Mouse (Mus musculus) liver, embryonic 13.5 days (tissue): ENCODE measurements at regions not wholly inside any gene's neighbourhood (a gene's known extent, or its start where the extent isn't known, plus 50 kb on each side); places are given as distances from the start of the nearest gene placed in this dataset.

Experiments
- ATAC-seq: fragments of 200-750 bp; cut with Nextera tagmentation; 2 replicates; pipeline ENCODE4 v1.8.0; 2017; ENCODE audit warnings: low read depth, mild to moderate bottlenecking, moderate number of reproducible peaks, moderate library complexity
- DNase-seq: peaks from one replicate; pipeline ENCODE4 v3.0.0; 2022
- H3K27ac ChIP-seq: fragments of 300-500 bp; sonication (generic); 2 replicates; pipeline ENCODE4 v1.5.1; 2015; ENCODE audit warnings: moderate library complexity, mild to moderate bottlenecking, inconsistent platforms
- H3K27me3 ChIP-seq: fragments of 300-500 bp; sonication (generic); 2 replicates; pipeline ENCODE4 v1.6.1; 2015; ENCODE audit warnings: mild to moderate bottlenecking, inconsistent platforms
- H3K36me3 ChIP-seq: fragments of 300-500 bp; sonication (generic); 2 replicates; pipeline ENCODE4 v1.6.1; 2015; ENCODE audit warnings: mild to moderate bottlenecking, inconsistent platforms
- H3K4me1 ChIP-seq: fragments of 300-500 bp; sonication (generic); replicated peaks from 2 replicates; pipeline ENCODE4 v1.6.1; 2015; ENCODE audit warnings: inconsistent platforms
- H3K4me2 ChIP-seq: fragments of 300-500 bp; sonication (generic); 2 replicates; pipeline ENCODE4 v1.6.1; 2015; ENCODE audit warnings: inconsistent platforms, mild to moderate bottlenecking, moderate library complexity
- H3K4me3 ChIP-seq: fragments of 300-500 bp; sonication (generic); replicated peaks from 2 replicates; pipeline ENCODE4 v1.5.1; 2015; ENCODE audit warnings: mild to moderate bottlenecking, inconsistent platforms
- H3K9ac ChIP-seq: fragments of 300-500 bp; sonication (generic); 2 replicates; pipeline ENCODE4 v1.6.1; 2015; ENCODE audit warnings: mild to moderate bottlenecking, inconsistent platforms
- H3K9me3 ChIP-seq: fragments of 300-500 bp; sonication (generic); replicated peaks from 2 replicates; pipeline ENCODE4 v1.6.1; 2016; ENCODE audit warnings: inconsistent platforms
- WGBS: fragments of 180-500 bp; shearing (Covaris S2); methylation state at CpG from one replicate; pipeline ENCODE4 v1.1.7; 2015; ENCODE audit not compliant: insufficient replicate concordance; 5-methylcytosine and 5-hydroxymethylcytosine counted together

DNA sequence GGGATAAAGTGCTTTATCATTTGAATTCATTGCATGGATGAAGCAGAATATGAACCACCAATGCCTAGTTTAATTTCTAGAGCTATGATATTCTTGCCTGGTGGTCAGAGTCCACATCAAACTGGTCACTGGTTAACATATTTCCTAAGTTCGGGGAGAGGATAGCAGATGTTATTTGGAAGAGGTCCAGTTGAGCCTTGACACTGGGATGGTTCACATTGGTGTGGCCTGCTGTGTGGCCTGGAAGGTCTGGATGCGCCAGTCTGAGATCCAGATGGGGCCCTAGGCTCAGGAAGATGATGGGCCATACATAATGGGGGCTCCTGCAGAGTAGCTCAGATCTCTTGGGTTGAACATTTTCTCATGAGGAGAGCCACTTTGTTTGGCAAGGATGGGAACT, 127.3 kb upstream of the Id2 start:
- no peak overlapping the region for H3K4me2 ChIP-seq
- ATAC-seq (no peak), DNase-seq (no peak)
- no peaks in the 10 kb centered on the region for H3K27me3 ChIP-seq
- H3K4me1 ChIP-seq = peaks cover 10% of the 10 kb centered on the region
- no peaks in the 10 kb centered on the region for H3K36me3 ChIP-seq
- no peak overlapping the region for H3K9ac ChIP-seq
- no peak overlapping the region for H3K4me3 ChIP-seq
- H3K27ac ChIP-seq = no peak overlapping the region
- no peaks in the 10 kb centered on the region for H3K9me3 ChIP-seq
- 61% methylated on average over 2 of the region's 2 CpGs for WGBS

DNA sequence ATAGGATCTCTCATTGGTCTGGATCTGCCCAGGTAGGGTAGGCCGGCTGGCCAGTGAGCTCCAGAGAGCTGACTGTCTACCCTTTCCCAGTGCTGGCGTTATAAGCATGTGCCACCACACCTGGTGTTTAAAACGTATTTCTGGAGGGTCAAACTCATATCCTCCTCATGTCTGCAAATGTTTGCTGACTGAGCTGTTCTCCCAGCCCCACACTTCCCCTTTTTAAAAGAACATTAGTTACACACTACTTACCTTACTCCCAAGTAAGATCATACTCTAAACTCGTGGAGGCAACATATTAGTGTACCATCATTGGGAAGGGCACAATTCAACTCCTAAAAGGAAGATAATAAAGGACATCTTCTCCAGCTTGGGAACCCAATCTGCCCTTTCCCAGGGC, 126.6 kb upstream of the Id2 start:
- peaks cover 10% of the 10 kb centered on the region for H3K4me1 ChIP-seq
- no peak overlapping the region for H3K27ac ChIP-seq
- H3K9ac ChIP-seq = no peak overlapping the region
- no peak overlapping the region for H3K4me3 ChIP-seq
- no peaks in the 10 kb centered on the region for H3K27me3 ChIP-seq
- WGBS = 37% methylated on average over 4 of the region's 4 CpGs
- H3K4me2 ChIP-seq = no peak overlapping the region
- H3K36me3 ChIP-seq = no peaks in the 10 kb centered on the region
- no peak for DNase-seq
- no peak for ATAC-seq
- H3K9me3 ChIP-seq = no peaks in the 10 kb centered on the region

DNA sequence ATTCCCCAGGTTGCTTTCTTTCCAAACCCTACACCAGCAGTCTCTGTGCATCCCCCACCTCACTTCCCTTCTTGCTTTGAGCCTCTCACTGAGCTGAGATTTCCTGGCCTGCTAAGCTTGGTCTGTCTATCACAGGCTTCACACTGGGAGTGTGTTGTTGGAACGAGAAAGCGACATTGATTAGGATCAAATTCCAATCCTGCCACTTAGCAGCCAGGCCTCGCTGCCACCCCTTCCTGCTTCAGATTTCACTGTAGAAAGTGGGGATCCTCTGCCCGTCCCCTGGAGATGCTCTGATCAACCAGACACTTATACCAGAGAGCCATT, 123.8 kb upstream of the Id2 start:
- no peaks in the 10 kb centered on the region for H3K36me3 ChIP-seq
- H3K27ac ChIP-seq = no peak overlapping the region
- peaks cover 25% of the 10 kb centered on the region for H3K4me1 ChIP-seq
- DNase-seq (no peak), ATAC-seq (no peak)
- no peak overlapping the region for H3K4me3 ChIP-seq
- H3K9ac ChIP-seq = no peak overlapping the region; the same call in 1 of the 2 replicates
- no peaks in the 10 kb centered on the region for H3K9me3 ChIP-seq
- H3K4me2 ChIP-seq = no peak overlapping the region
- 48% methylated on average over 4 of the region's 4 CpGs for WGBS
- H3K27me3 ChIP-seq = no peaks in the 10 kb centered on the region

DNA sequence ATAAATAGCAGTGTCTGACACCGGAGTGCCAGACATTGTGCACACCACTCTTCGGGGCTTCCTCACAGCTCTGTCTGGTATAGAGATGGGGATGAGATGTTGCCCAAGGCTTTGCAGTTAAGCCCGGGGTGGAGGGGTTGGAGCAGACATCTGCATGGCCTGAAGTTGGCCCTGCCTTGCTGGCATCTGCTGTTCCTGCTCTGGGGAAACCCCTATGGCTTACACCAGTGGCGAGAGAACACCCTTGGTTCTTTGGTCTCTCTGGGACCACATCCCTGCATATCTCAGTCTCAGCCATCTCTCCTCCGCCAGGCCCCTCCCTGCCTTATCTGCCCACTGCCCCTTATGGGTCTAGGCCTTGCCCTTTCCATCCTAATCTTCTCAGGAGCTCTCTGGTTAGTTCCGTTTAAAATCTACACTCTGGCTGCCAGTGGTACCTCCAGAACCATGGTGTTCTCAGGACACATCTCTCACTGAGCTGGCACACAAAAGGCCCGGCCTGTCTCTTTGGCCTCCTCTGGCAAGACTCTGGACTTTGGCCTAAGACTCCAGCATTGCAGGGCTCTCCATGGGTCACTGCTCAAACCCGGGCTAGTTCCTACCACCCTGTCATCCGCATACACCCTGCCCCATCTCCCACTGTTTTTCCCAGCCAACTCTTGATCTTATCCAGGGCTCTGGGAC, 123.3 kb upstream of the Id2 start:
- ATAC-seq (no peak), DNase-seq (no peak)
- Histone ChIP-seq H3K4me2 (no peak overlapping the region), H3K4me3 (no peak overlapping the region), H3K4me1 (peaks cover 25% of the 10 kb centered on the region), H3K36me3 (no peaks in the 10 kb centered on the region), H3K27ac (no peak overlapping the region), H3K9ac (no peak overlapping the region; the same call in 1 of the 2 replicates), H3K9me3 (no peaks in the 10 kb centered on the region), H3K27me3 (no peaks in the 10 kb centered on the region)
- 49% methylated on average over 9 of the region's 9 CpGs for WGBS

DNA sequence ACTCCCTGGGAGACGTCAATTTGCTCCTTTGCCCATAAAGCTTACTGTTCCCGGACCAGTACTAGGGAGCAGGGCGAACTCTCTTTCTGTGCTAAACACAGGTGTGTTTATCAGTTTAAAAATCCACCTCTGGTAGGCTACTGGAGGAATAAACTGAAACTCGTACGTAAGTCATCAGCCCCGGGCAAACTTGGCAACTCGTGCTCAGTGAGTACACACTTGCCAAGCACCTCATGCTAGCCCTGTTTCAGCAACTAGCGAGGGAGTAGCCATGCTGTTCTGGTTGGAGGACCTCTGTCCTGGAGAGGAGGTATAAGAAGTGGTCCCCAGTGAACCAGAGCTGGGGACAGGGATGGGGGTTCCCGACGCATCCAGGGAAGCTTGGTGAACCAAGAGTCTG, 122.6 kb upstream of the Id2 start:
- Histone ChIP-seq H3K9me3 (no peaks in the 10 kb centered on the region), H3K4me2 (no peak overlapping the region), H3K27me3 (no peaks in the 10 kb centered on the region), H3K9ac (no peak overlapping the region), H3K36me3 (no peaks in the 10 kb centered on the region), H3K4me3 (no peak overlapping the region), H3K27ac (no peak overlapping the region), H3K4me1 (peaks cover 25% of the 10 kb centered on the region)
- DNase-seq = no peak
- no peak for ATAC-seq
- 72% methylated on average over 10 of the region's 10 CpGs for WGBS

DNA sequence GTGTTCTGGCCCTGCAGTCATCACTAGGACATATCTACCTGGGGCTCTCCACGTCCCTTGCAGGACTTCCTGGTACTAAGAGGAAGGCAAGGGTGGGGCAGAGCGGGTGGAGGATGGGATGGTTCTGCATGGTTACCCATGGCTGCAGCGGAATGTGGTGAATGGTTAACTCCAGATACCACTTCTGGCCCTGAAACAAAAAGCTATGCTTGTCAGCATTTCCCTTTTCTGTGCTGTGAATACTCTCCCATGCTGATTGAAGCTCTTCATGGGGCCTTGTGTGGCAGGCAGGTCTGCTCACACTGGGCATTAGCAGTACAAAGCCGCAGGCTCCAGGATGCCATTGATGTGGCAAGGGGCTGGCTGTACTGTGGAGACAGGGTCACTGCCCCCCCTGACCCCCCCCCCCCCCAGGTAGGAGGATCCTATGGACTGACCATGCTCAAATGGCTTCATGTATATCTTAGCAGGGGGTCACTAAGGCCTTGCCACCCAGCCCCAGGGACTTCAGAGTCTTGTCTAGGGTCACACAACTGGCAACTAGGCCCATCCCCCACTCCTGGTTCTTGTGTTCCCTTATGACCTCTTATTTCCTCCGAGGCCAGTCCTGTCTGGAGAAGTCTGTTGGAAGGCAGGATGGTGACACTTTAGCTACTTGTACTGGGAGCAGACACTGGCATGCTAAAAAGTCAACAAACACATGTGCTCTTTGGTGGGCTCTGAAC, 120.0 kb upstream of the Id2 start:
- DNase-seq (no peak), ATAC-seq (peak; percentile 46; the same call in 1 of the 2 replicates)
- Histone ChIP-seq H3K9ac (no peak overlapping the region), H3K4me1 (peaks cover 25% of the 10 kb centered on the region), H3K9me3 (no peaks in the 10 kb centered on the region), H3K27me3 (no peaks in the 10 kb centered on the region), H3K4me3 (no peak overlapping the region), H3K27ac (no peak overlapping the region), H3K4me2 (no peak overlapping the region), H3K36me3 (no peaks in the 10 kb centered on the region)
- WGBS = 37% methylated on average over 5 of the region's 5 CpGs

DNA sequence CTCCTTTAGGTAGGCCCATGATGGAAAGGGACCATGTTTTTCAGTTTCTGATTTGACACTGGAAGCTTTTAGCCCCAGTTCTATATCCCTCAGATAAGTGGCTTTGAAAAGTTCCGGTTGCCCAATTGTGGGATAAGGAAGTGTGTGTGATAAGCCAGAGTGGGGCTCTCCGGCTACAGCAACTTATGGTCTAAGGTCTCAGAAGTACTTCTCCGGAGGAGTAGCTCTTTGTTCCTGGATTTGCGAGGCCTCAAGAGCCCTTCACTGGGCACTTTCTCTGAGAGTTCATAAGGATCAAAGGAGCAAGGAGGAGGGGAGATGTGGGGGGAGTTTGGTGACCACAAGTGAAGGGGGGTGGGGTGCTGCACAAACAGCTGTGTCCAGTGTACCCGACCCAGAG, 118.3 kb upstream of the Id2 start:
- no peaks in the 10 kb centered on the region for H3K9me3 ChIP-seq
- H3K27ac ChIP-seq = no peak overlapping the region
- 24% methylated on average over 5 of the region's 5 CpGs for WGBS
- DNase-seq (no peak), ATAC-seq (no peak)
- H3K36me3 ChIP-seq = no peaks in the 10 kb centered on the region
- H3K4me1 ChIP-seq = peaks cover 17% of the 10 kb centered on the region
- no peak overlapping the region for H3K4me2 ChIP-seq
- H3K4me3 ChIP-seq = no peak overlapping the region
- no peak overlapping the region for H3K9ac ChIP-seq
- H3K27me3 ChIP-seq = no peaks in the 10 kb centered on the region

DNA sequence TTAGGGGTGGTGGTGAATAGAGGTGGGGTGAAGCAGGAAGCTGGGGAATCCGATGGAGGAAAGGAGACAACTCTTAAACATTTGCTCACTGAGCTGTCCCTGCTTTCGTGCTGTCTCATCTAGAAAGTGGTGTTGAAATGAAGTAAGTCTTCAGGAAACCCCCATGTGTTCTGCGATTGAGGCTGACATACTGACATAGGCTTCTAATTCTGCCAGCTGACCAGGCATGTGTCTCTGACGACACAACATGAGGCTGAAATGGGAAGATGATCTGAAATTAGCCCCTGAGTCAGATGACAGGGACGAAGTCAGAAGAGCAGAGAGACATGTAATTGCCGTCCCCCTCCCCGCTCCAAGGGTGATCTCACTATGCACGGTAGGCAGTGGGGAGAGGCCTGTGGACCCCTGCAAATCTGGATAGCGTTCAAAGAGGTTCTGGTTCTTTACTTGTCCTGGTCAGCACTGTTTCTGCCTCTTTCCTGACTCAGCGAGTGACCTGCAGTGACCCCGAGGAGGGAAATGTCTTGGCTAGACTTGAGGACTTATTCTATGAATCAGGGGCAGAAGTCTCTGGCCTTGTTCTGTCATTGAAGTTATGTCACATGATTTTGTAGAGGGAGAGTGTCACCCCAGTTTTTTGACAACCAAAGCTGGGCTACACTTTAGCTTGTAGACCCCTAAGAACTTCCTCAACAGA, 117.0 kb upstream of the Id2 start:
- ATAC-seq = no peak
- 68% methylated on average over 11 of the region's 11 CpGs for WGBS
- Histone ChIP-seq H3K9me3 (no peaks in the 10 kb centered on the region), H3K9ac (no peak overlapping the region), H3K27me3 (no peaks in the 10 kb centered on the region), H3K27ac (no peak overlapping the region), H3K4me2 (no peak overlapping the region), H3K4me1 (peaks cover 23% of the 10 kb centered on the region), H3K36me3 (no peaks in the 10 kb centered on the region), H3K4me3 (no peak overlapping the region)
- DNase-seq = no peak

DNA sequence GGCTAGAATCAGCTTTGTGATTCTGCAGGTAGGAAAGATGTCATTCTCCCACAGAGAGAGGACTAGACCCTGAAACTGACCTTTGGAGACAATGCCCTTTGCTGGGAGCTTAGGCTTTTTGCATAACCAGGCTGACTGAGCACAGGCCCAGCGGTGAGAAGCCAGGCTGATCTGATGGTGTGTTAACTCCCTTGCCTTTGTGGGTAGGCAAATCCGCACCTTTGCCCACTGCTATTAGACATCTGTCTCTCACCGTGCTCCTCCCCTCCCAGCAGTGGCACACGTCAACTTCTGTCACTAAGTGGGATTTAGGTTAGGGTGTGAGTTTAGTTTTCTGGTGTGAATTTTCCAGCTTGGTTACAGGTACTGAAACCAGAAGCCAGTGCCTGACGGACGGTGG, 114.4 kb upstream of the Id2 start:
- H3K4me2 ChIP-seq = no peak overlapping the region
- H3K4me3 ChIP-seq = no peak overlapping the region
- no peaks in the 10 kb centered on the region for H3K27me3 ChIP-seq
- DNase-seq = no peak
- no peak overlapping the region for H3K27ac ChIP-seq
- no peaks in the 10 kb centered on the region for H3K9me3 ChIP-seq
- WGBS = 71% methylated on average over 6 of the region's 6 CpGs
- no peak overlapping the region for H3K9ac ChIP-seq
- no peaks in the 10 kb centered on the region for H3K36me3 ChIP-seq
- H3K4me1 ChIP-seq = peaks cover 12% of the 10 kb centered on the region
- ATAC-seq = no peak

DNA sequence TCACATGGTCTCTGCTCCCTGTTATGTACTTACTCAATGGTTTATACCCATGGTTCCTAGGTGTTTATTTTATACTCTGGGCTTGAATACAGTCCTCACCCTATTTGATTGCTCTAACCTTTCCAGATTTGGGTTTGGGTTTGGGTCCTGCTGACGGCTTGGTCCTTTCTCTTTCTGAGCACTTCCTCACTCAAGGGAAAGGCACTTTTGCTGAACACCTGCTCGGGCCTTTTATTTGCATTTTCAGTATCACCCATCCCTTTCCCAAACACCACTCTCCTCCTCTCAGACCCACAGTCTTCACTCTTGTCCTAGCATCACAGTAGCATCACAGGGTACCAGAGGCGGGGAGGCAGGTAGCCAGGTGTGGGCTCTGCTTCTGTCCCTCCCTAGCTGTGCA, 113.7 kb upstream of the Id2 start:
- ATAC-seq = no peak
- Histone ChIP-seq H3K4me2 (no peak overlapping the region), H3K27ac (no peak overlapping the region), H3K27me3 (no peaks in the 10 kb centered on the region), H3K9ac (no peak overlapping the region), H3K4me1 (peaks cover 11% of the 10 kb centered on the region), H3K36me3 (no peaks in the 10 kb centered on the region), H3K9me3 (no peaks in the 10 kb centered on the region), H3K4me3 (no peak overlapping the region)
- no peak for DNase-seq
- WGBS = 60% methylated on average over 3 of the region's 3 CpGs

DNA sequence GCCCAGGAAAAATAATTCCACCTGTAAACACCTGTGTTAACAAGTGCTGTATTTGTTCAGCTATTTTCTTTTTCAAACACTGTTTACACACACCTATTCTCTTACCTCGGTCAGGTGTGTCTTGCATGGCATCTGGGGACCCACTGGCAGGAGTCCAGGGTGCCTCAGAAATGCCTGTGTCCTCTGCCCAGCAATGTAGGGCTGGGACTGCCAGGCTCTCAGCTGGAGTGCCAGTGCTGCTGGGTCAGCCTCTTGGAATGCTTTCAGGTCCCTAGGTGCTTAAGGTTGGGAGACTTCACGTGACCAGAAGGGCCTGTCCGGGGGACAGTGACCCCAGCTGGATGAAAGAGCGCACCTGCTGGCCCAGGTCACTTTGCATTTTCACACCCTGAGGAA, 112.4 kb upstream of the Id2 start:
- ATAC-seq = no peak
- H3K36me3 ChIP-seq = no peaks in the 10 kb centered on the region
- no peaks in the 10 kb centered on the region for H3K9me3 ChIP-seq
- H3K9ac ChIP-seq = no peak overlapping the region
- H3K27me3 ChIP-seq = no peaks in the 10 kb centered on the region
- peaks cover 11% of the 10 kb centered on the region for H3K4me1 ChIP-seq
- no peak for DNase-seq
- H3K27ac ChIP-seq = no peak overlapping the region
- no peak overlapping the region for H3K4me2 ChIP-seq
- H3K4me3 ChIP-seq = no peak overlapping the region
- WGBS = 47% methylated on average over 4 of the region's 4 CpGs
